Mouse (Mus musculus) testis, postnatal 14 days (tissue): ENCODE results near the gene Tubb1.

Source experiments
- DNase-seq: peaks from one replicate; pipeline ENCODE4 v3.0.0; 2021; ENCODE audit warnings: low spot score

Tubb1 gene

GRCm38 (mm10) chr2:174450353-174450752, at the start of gene Tubb1:
TSS of gene Tubb1 (plus strand) at chr2:174450695.
- DNase-seq: no peak

DNA sequence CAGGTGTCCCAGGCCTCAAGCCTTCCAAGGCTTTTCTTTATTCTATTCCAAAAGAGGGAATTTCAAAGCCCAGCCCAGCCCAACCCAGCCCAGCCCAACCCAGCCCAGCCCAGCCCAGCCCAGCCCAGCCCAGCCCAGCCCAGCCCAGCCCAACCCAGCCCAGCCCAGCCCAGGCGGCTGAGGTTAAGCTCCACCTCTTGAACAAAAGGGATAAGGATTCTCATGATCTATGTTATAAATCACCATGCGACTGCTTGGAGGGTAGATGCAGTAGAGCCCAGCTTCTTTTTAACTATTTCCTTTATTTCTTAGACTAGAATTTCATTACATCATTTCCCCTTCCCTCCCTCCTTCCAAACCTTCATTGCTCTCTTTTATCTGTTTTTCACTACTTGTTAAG, 40.3 kb upstream of the Tubb1 start:
- DNase-seq: no peak

DNA sequence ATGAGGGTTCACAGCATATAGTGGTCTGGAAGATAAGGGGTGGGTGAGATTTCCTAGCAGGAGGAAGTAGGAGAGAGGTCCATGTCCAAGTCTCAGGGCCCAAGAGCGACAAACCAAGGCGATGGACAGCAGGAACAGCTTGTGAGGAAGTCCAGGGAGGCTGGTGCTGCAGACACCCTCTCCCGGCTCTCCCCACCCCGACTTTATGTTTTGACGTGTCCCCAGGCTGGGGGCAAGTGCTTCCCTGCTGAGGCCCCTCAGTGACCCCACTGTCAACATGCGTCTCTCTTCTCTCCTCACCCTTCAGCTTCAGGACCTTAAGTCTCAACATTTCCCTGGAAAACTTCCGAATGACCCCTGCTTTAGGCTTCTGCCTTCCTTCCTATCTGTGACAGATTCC, 37.4 kb upstream of the Tubb1 start:
- no peak for DNase-seq

DNA sequence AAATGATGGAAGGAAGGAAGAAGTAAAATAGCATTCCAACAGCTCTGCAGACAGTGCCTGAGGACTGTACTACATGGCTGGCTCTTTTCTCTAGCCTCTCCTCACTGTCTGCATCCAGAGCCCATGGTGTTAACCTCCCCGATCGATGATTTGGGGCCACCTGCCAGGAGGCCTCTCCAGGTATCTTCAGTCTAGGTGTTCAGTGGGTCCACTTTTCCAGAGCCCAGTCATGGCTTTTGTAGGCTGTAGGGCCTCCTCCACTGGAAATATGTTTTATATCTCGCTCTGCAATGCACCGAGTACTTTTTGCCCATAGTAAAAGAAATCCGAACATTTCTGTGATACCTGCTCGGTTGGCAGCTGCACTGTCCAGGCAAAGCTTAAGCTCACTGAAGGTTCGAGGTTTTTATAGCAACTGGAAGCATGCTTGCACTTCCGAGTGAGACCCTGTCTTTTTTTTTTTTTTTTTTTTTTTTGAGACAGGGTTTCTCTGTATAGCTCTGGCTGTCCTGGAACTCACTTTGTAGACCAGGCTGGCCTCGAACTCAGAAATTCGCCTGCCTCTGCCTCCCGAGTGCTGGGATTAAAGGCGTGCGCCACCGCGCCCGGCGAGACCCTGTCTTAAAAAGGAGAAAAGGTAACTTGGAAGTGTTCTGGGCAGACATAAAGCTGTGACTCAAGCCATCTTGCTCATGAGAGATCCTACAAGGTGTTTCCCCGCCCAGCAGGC, 35.3 kb upstream of the Tubb1 start:
- DNase-seq: no peak

- DNase-seq: peak; percentile 94
Observed at GRCm38 (mm10) chr2:174415731-174416310, 34.7 kb upstream of the Tubb1 start, which contains the start of gene Nelfcd. TSS of gene Nelfcd (plus strand) at chr2:174415804.

DNA sequence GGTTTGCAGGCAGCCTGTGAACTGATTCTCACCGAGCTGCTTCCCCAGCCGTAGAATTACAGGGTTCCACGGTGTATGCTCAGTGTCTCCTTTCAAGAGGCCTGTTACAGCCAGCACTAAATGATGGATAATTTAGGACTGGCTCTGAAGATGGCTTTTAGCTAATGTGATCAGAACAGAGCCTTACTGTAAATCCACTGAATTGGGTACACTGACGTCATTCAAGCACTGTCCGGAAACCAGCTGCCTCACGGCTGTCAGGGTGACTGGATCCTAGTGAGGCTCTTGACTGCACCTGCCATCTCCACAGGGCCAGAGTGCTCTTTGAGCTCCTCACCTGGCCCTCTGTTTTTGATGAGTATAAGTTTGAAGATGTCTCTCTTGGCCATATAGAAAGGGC, 29.4 kb upstream of the Tubb1 start:
- DNase-seq: no peak

DNA sequence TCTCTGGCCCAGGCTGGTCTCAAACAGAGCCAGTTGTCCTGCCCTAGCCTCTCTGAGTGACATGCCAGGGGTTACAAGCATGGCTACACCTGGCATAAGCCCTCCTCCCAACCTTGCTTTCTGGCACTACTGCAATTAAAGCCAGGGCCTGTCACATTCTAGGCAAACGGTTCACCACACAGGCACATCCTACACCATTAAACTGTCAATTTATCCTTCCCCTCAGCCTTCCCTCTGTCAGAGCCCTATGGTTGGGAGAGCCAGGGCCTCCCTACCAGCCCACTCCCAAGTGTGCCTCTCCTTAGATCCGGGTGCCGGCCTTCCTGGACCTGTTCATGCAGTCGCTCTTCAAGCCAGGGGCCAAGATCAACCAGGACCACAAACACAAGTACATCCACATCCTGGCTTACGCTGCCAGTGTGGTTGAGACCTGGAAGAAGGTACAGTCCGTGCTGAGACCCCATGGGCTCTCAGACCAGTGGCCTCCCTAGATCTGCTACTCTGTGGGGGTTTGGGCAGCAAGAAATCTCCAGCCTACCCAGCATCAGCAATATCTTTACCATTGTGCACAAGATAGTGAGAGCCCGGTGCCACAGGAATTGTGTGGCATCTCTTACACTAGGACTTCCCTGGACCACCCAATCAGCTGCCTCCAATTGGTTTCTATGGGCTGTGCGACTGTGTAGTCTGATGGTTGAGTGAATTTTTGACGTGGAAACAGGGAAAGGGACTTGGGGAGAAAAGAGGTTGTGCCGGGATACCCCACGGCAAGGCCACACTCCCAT, 26.0 kb upstream of the Tubb1 start:
- DNase-seq: no peak

- DNase-seq: no peak
Observed at GRCm38 (mm10) chr2:174426856-174427255, 23.6 kb upstream of the Tubb1 start.

DNA sequence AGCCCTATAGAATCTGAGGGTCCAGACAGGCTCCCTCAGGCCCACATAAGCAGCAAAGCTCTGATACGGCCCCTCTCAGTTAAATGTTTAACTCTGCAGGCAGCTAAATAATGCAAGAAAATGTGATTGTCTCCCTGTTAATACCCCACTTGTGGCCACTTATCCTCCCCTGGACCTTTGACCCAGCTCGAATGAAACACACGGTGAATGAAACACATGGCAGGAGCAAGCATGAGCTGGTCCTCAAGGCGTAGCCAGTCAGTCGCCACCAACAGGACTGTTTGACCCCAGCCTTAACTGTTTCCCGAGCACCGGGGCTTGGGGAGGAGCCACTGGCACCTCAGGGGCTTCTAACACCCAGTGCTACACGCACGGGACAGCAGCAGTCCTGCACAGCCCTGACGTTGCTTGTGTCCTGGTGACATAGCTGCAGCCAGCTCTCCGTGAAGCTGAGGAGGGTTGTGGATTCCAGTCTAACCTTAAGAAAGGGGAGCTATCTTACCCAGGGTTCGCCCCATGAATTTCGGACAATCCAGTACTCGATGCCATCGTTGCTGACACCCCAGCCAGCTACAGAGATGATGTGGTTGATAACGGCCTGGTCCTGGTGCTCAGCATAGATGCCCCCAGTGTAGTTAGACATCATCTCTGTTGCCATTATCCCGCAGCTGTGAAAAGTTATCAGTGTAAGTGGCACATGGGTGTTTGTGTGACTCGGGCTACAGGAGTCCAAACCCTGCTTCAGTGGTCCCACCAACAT, 22.2 kb upstream of the Tubb1 start:
- no peak for DNase-seq

- no peak for DNase-seq
Observed at GRCm38 (mm10) chr2:174428996-174429591, 21.4 kb upstream of the Tubb1 start.

GRCm38 (mm10) chr2:174434943-174435342, 15.6 kb upstream of the Tubb1 start:
- DNase-seq: no peak

GRCm38 (mm10) chr2:174436076-174436701, 14.3 kb upstream of the Tubb1 start:
- DNase-seq: no peak

DNA sequence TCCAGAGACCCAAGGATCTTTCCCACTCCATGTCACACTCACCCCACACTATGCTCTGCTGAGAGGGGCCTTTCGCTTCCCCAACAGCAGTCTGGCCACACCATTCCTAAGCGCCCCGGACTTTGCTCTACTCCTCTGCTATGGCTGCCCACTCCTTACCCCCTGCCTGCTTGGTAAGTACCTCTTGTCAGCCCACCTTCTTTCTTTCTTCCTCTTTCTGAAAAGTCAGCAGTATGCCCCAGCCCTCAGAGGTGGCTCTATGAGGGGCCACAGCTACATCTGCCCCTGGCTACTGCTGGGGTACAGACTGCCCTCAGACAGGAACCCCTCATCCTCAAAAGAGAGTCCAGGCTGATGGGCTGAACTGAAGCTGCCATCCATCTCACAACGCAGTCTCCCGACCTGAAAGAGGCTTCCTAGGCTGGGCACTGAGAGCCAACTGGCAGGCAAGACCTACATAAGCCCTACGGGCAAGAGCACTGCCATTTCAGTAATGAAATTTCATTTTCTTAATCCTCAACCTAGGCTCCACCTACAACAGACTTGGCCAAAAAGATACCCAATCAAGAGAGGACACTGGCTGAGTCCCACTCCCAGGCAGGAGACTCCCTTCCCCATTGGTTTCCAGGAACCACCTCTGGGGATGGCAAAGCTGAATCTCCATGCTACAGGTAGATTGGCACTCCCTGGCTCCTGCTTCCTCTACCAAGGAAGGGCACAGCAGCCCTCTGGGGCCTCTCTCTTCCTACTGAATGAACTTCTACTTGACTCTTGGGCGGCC, 13.4 kb upstream of the Tubb1 start:
- DNase-seq: no peak

DNA sequence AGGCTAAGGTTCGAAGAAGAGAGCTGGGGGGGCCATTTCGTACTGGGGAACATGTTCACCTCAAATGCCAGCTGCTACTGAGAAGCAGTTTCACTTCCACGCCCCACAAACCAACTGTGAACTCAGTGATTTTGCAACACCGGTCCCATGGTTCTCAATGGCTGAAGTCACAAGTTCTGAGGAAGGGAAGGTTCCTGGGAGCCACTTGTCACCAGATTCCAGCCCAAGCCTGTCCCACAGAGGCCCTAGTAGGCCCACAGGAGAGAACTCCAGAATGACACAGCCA, 12.9 kb upstream of the Tubb1 start:
- DNase-seq: no peak

- no peak for DNase-seq
Observed at GRCm38 (mm10) chr2:174438181-174438580, 12.3 kb upstream of the Tubb1 start.

- DNase-seq: peak; percentile 48
Observed at GRCm38 (mm10) chr2:174438737-174439449, 11.6 kb upstream of the Tubb1 start, which contains the start of gene Ctsz. TSS of gene Ctsz (minus strand) at chr2:174439039.

DNA sequence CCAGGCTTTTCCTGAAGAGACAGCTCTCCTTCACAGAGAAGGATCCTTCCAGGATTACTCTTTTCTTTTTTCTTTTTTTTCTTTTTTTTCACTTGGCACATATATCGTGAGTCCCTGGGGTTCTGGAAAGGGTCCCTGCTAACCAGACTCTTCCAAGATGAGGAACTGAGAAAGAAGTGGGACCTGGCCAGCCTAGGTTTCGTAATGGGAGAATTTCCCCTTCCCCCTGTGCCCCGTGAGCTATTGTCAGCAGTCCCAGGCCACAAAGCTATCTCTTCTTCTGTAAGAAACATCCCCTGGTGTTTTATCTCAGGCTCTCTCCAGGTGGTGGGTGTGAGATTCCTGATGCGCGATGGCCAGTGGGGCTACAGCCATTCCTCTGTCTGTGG, 11.1 kb upstream of the Tubb1 start:
- no peak for DNase-seq

- DNase-seq: no peak
Observed at GRCm38 (mm10) chr2:174439961-174440360, 10.5 kb upstream of the Tubb1 start.

DNA sequence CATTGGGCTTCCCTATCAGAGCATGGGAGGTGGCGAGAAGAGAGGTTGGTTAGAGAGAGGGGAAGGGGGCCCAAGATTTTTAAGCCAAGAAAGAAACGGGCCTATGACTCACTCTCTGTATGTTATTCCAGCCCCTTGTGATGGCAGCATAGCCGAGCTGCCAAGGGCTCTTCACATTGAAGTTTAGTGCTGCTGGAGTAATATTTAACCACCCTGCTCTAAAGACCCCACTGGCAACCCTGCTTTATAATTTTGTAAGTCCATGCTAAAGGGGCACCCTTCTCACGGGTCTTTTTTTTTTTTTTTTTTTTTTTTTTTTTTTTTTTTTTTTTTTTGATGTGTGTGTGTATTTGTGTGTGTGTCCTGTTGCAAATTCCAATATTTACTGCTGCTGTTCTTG, 8.6 kb upstream of the Tubb1 start:
- no peak for DNase-seq

DNA sequence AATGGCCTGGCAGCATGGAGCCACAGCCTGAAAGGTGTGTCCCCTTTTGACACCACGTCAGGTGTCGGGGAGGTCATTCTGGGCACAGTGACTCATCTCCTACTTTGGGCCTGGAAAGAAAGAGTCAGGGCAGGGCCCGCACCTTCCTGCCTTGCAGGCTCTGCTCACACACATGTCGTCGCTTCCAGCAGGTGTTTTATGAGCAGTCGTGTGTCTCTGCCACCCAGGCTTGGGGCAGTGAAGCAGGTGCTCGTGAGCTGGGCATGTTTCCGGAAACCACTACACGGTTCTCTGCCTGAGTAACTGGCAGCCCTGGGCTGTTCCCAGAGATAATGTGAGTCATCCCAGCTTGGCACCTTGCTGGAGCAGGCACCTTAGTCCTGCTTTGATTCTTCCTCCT, 8.0 kb upstream of the Tubb1 start:
- DNase-seq: no peak
